Mouse (Mus musculus) heart, adult 8-10 months (tissue): ENCODE measurements around the gene Lgals3. TPM values are rescaled to one million over a fixed set of nuclear protein-coding genes. Genes with fewer than 3 reads are reported as not detected.
"Not testable (repeated sequence)": the region's sequence is repeated elsewhere in the genome, so short reads cannot be mapped to it uniquely, and the experiment has no call there.

Experiments
- DNase-seq: peaks from one replicate; pipeline ENCODE4 v3.0.0; 2022; ENCODE audit warnings: low spot score
- total RNA-seq, 4 experiments: library from RNA; stranded (reverse); gene quantifications; 2 replicates each; pipeline ENCODE4 v1.2.4; 2022

The Lgals3 gene
- total RNA-seq: 1 to 10 TPM; 4.0 to 6.1 (median 5.1) TPM

DNA sequence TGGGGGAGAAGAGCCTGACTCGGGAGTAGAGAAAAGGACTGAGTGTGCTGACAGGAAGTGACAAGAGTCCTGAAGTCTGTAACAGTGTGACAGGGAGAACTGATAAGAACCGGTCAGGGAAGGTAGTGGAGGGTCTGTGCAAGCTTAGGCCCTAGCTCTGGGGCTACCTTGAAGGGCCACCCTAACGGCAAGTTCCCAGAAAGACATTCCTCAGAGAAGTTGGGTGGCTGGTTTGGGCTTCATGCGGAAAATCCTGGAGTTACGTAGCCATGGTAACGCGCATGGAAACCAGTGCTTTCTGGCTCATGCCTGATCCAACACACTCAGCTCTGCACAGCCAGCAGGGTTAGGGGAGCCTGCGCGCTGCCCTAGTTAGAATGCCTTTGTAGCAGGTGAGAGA lies at the start of gene Lgals3:
TSS of gene Lgals3 (plus strand) at position 291 of the 400 bp plus-strand sequence.
- no peak for DNase-seq

- DNase-seq: no peak
These were observed 48.2 kb upstream of the Lgals3 start for GRCm38 (mm10) chr14:47319362-47319761.

GRCm38 (mm10) chr14:47321581-47321980 lies 46.0 kb upstream of the Lgals3 start:
- not testable (repeated sequence) for DNase-seq

DNA sequence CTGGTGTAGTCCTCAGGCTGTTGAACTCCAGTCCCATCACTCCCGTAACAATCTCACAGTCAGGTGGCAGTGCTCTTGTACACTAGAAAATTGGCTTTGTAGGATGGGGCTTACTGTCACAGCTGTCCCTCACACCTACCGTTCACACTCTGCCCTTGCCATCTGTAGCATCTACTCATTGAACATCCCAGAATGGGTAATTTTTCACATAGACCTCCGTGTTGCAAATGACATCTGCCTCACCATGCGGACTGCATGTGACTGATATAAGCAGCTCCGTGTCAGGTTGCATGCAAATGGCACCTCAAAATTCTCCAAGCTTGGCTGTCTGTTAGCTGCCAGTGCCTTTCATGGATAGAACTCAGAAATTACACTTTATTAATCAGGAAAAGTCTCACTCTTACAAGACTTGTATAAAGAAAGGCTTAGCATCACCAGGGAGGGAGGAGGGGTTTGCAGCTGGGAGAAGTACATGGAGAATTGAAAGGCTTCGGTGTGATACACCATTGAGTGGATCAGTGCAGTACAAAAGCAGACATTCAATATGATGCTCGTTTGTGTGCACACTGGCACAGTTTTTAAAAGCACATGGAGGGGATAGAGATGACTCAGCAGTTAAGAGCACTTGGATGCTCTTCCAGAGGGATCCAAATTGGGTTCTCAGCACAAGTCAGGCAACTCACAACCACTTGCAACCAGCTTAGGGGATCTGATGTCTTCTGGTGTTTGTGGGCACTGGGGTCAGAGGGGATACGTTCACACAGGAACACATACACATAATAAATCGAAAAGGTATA lies 41.4 kb upstream of the Lgals3 start:
- no peak for DNase-seq

DNA sequence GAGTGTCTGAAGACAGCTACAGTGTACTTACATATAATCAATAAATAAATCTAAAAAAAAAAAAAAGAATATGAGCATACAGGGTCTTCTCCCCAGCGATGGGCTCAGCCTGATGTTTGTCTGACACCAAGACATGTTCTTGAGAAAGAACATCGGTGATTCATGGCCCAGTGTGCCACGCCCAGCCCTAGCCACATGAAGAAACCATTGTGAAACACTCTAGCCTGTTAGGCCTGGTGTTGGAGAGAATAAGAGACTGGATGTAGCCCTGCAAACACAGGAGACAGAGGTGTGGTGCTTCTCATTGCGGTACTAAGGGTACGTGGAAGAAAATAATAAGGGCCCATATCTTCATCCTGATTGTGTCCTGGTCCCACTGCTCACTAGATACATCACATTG lies 40.2 kb upstream of the Lgals3 start:
- no peak for DNase-seq

GRCm38 (mm10) chr14:47331920-47332319 lies 35.6 kb upstream of the Lgals3 start:
- no peak for DNase-seq

DNA sequence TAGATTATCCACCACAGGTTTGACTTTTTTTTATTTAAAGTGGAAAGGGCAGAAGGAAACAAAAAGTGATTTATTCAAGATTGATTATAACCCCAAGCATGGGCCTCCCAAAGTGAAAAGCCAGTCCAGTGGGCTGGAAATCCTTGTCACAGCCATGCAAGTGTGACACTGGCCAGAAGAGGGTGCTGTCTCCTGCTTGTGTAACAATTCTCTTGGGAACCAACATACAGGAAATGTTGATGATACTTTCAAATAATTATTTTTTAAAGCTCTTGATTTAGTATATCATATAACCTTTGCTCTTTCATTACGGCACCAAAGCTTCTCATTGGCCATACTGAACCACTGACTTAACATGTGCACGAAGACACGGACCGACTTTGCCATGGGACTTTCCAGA lies 32.7 kb upstream of the Lgals3 start:
- peak; percentile 61 for DNase-seq

DNA sequence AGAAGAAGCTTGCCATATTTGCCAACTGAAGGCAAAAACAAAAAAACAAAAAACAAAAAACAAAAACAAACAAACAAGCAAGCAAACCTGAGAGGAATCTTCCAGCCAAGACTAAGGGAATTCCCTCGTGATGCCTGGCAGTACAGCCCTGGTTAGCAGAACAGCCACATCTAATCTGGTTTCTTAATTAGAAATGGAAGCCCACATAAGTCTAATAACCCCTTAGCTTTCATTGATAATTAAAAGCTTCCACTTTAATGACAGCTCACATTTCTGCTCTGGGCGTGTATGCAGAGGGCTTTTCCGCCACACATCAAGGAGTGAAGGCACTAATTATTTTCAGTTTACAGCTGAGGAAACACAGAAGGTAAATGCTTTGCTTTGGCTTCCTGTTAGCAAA lies 32.3 kb upstream of the Lgals3 start:
- DNase-seq: no peak

DNA sequence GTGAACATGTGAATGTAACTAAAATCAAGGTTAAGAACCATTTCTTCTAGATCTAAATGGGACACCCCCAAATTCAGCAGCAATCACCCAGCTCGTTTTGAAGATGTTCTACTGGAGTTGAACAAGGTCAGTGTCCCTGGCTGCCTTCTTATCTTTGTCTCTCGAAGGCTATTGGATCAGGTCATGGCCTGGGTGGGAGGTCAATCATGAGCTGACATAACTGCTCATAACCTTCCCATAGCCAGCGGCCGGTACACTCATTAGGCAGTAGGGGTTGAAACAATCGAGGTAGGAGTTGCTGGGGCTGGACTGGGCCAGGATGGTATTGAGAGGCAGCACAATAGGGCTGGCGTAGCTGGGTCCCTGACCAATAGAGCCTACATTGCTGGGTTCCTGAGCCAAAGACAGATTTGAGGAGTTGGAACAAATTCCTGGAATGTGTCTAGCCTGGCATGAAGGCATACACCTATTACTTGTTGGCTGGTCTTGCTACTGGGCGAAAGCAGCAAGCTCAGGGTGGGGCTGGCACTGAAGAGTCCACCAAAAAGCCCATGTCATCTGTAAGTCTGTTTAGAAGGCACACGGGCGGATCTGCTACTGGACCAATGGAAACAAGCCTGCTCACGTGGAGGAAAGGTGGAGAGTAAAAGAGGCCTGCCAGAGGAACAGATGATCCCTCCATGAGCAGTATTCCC lies 27.2 kb upstream of the Lgals3 start:
- no peak for DNase-seq

DNA sequence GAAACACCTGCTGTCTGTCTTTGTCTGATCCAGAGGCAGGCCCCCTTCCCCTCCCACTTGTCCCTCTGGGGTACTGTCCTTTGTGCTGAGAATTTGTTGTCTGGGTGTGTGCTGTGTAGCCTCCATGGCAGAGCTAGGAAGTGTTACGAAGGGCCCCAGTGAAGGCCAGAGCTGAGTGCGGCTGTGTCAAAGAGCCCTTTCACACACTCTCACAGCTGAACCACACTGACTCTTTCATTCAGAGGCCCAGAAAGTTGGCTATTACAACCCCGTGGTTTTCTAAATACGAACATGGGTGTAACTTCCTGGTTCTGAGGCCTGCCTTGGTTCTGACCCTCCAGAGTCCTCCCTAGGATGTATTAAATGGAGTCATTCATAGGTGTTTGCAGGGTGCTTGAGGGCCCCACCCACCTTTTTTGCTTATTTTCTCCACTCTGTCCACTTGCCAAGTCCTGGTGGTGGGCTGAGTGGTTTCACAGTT lies 25.7 kb upstream of the Lgals3 start:
- no peak for DNase-seq

DNA sequence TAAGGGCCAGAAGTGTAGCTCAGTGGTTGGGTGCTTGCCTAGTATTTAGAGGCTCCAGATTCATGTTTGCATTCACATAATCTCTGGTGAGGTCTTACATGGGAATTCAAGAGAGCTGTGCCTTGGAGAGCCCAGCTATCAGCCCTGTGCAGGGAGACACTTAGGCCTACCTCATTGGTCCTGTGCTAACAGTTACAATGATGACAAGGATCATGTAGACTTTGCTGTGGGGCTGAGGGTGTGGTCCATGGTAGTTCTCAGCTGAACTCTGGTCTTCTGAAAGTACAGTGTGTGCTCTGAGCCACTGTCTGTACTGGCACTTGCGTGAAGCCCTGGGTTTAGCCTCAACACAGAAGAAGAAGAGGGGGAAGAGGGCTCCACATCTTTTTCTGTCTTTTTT lies 20.8 kb upstream of the Lgals3 start:
- DNase-seq: no peak

- no peak for DNase-seq
These were observed 16.6 kb upstream of the Lgals3 start for GRCm38 (mm10) chr14:47350974-47351373.

DNA sequence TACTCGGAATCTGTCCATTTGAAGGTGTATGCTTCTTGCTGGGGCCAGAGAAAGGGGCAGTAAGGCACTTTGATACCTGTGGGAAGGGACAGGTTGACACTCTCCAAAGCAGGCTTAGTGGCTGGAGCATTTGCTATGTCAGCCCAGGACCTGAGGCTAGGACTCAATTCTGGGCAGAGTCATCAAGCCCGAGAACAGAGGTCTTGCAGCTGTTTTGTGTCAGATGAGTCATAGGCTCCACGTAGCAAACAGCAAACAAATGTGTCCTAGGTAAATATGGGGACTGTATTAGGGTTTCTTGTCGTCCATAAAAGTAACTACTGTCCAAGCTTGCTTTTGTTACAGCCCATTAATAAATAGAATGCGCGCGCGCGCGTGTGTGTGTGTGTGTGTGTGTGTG lies 15.3 kb upstream of the Lgals3 start:
- no peak for DNase-seq

GRCm38 (mm10) chr14:47353240-47353639 lies 14.3 kb upstream of the Lgals3 start:
- DNase-seq: no peak

DNA sequence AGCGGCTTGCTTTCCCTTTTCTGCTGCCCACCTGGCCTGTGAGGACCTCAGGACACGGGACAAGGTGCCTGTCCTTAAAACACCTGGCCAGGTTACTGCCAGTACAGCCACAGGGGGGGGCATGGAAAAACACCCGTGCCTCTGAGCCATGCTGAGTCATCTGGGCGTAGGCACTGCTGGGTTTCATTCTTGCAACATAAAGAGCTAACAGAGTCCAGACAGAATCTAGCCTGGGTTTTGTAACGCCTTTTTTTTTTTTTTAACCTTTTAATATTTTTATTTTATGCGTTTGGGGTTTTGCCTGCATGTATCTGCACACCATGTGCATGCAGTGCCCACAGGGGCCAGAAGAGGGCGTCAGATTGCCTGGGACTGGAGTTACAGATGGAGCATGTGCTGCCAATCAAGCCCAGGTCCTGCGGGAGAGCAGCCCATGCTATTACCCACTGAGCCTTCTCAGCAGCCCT lies 13.4 kb upstream of the Lgals3 start:
- DNase-seq: no peak

- DNase-seq: no peak
These were observed 12.6 kb upstream of the Lgals3 start for GRCm38 (mm10) chr14:47354948-47355347.

DNA sequence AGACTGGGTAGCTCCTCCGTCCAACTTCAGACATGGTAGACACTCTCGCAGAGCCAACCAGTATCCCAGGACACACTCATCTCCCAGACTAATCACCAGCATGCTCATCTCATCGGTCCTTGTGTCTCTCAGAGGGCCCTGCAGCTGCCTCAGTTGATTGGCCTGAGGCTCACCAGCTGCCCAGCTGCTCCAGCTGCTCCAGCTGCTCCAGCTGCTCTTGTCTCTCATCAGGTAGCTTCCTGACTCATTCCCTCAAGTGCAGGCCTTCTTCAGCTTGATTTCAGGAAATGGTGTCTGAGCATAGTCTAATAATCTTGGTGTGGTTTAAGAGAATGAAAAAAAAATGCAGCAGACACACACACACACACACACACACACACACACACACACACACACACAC lies 10.9 kb upstream of the Lgals3 start:
- DNase-seq: no peak

DNA sequence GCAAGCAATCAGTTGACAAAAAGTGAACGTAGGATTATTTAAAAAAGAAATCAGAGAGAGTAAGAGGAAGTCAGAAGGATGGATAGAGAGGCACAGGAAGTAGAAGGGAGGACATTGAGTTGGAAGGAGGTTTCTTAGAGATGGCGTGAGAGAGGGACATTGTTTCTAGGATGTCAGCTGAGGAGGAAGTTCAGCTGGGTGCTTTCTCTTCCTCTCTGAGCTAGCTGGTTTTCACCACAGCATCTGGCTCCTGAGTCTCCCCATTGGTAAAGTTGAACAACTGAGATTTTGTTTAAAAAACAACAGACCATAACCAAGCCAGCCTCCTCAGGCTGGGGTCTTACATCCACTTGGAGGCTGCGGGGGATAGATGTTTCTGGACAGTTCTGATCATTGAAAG lies 7.9 kb upstream of the Lgals3 start:
- DNase-seq: no peak

DNA sequence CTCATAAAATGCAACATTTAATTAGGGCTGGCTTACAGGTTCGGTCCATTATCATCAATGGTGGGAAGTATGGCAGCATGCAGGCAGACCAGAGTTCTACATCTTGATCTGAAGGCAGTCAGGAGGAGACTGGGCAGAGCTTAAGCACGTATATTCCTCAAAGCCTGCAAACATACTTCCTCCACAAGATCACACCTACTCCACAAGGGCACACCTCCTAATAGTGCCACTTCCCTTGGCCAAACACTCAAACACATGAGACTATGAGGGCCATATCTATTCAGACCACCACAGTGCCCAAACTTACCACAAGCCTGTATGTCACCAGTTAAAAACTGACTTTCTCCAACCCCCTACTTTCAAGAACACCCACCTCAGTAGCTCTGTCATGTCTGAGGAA lies 6.1 kb upstream of the Lgals3 start:
- DNase-seq: no peak

DNA sequence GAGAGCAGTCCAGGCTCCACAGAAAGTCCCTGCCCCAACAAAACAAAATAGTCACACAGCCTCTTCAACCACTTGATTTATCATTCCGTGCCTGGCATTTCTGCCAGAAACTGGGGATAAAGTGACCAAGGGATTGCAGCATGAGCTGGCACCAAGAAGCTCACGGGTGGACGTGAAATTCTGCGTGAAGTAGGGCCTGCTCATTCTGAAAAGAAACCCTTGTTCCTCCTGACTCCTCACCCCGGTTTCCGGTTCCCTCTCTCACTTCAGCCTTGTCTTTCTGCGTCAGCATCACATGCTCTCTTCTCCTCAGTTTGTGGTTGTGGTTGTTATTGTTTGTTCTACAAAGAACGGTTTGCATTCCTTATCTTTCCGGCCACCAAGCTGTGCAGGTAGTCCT lies 5.7 kb upstream of the Lgals3 start:
- DNase-seq: no peak

DNA sequence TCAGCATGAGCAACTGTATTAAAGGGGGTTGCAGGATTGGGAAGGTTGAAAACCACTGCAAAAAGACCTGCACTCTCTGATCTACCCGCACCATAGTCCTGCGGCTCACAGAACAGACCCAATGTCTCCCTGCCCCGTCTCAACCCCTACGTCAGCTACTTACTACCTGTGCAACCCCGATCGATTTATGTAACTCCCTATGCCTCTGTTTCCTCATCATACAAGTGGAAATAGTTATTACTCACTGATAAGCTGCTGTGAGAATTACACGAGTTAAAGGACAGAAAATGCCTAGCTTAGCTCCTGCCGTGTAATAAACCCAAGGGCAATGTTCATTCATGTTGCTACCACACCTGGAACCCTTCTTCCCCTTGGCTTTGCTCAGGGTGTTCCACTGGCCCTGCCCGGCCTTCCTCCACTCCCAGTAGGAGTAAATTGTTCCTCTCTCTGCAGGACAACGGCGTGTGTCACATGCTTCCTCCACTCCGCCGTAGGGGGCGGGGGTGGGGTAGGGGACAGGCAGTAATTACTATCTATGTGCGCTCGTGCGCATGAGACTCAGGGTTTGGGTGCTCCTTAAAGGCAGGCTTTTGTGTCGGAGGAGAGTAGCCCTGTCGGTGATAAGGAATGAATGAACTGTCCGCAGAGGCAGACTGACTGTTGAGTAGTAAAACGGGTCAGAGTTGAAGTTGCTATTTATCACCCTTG lies 2.7 kb upstream of the Lgals3 start:
- no peak for DNase-seq

DNA sequence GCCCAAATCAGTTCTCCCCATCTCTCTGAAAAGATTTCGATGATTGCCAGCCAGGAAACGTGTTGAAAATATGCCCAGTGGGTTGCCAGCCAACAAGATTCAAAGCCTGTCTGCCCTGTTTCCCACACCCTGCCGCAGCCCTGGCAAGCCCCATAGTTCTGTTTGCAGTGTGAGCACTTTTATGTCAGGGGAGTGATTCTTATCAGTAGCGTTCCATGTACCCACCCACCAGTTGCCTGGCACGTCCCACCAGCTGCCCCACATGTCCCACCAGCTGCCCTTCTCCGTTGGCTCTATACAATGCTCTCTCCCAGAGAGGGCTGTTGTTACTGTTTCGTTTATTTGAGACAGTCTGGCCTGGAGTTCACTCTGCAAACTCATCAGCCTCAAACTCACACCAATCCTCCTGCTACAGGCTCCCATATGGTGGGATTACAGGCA lies 650 bp upstream of the Lgals3 start:
- no peak for DNase-seq
